Mouse (Mus musculus): ENCODE measurements around the gene Cyp2c50.
"Not testable (repeated sequence)": the region's sequence is repeated elsewhere in the genome, so short reads cannot be mapped to it uniquely, and the experiment has no call there.

Cyp2c50 gene

GRCm38 (mm10) chr19:40089421-40089820, at the start of gene Cyp2c50:
Cyp2c50 (plus strand) TSS chr19:40089688.
- DNase-seq (ENCODE audit: low spot score) = not testable (repeated sequence)

- DNase-seq (ENCODE audit: low spot score) = no peak
Measured at GRCm38 (mm10) chr19:40073701-40074100, 15.8 kb upstream of the Cyp2c50 start, which contains the start of gene Cyp2c54. Cyp2c54 (minus strand) TSS chr19:40073827.

- no peak for DNase-seq (ENCODE audit: low spot score)
Measured at GRCm38 (mm10) chr19:40088381-40088780, 1.1 kb upstream of the Cyp2c50 start.

DNA sequence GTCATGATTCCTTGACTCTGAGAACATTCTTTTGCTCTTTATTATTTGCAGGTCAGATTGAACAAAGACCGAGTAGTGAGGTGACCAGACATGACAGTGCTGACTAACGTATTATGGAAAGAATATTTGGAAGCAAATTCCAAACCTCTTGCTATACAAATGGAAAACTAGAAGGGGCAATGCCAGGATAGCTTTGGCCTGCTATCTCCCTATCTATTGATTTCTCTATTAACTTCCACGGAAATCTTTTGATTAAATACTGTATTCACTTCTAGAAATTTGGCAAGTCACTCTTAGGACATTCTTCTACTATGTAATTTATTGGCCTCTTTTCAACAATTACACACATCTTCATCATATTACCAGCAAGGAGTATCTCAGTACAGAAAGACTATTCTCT, 1.6 kb downstream of the Cyp2c50 start:
- DNase-seq (ENCODE audit: low spot score) = no peak

GRCm38 (mm10) chr19:40119624-40120023, 30.1 kb downstream of the Cyp2c50 start:
- not testable (repeated sequence) for DNase-seq (ENCODE audit: low spot score)

GRCm38 (mm10) chr19:40125165-40125564, 35.7 kb downstream of the Cyp2c50 start:
- DNase-seq (ENCODE audit: low spot score) = not testable (repeated sequence)

GRCm38 (mm10) chr19:40126996-40127395, 37.5 kb downstream of the Cyp2c50 start:
- DNase-seq (ENCODE audit: low spot score) = not testable (repeated sequence)
